Mouse (Mus musculus): ENCODE data around the gene Atp13a2. TPM values are rescaled to one million over a fixed set of nuclear protein-coding genes. Genes with fewer than 3 reads are reported as not detected.

Atp13a2 gene
- polyA plus RNA-seq, 1 experiment: 46.7 TPM

- WGBS: 88% methylated on average over 7 of the region's 7 CpGs
- no peak overlapping the region for H3K27ac ChIP-seq (ENCODE audit: control insufficient read depth, insufficient read depth, low read depth, low read length, poor library complexity)
- H3K4me3 ChIP-seq (replicated peaks; ENCODE audit: control insufficient read depth, low read depth, low read length): no peak overlapping the region
- TF ChIP-seq POLR2A (IDR thresholded peaks at IDR 0.05; ENCODE audit: borderline replicate concordance, control insufficient read depth, low read depth, low read length) (no peak), CTCF (IDR thresholded peaks at IDR 0.05; ENCODE audit: control insufficient read depth, insufficient read depth, low read length) (no peak)
- H3K4me1 ChIP-seq (ENCODE audit: control insufficient read depth, insufficient read depth, low read length): peaks cover 2% of the 10 kb centered on the region; the same call in 1 of the 2 replicates
These were observed 27.5 kb upstream of the Atp13a2 start for GRCm38 (mm10) chr4:140959128-140959679.

- Histone ChIP-seq H3K27ac (ENCODE audit: control insufficient read depth, insufficient read depth, low read depth, low read length, poor library complexity) (no peak overlapping the region), H3K4me3 (replicated peaks; ENCODE audit: control insufficient read depth, low read depth, low read length) (no peak overlapping the region), H3K4me1 (ENCODE audit: control insufficient read depth, insufficient read depth, low read length) (peaks cover 2% of the 10 kb centered on the region; the same call in 1 of the 2 replicates)
- TF ChIP-seq POLR2A (IDR thresholded peaks at IDR 0.05; ENCODE audit: borderline replicate concordance, control insufficient read depth, low read depth, low read length) (no peak), CTCF (IDR thresholded peaks at IDR 0.05; ENCODE audit: control insufficient read depth, insufficient read depth, low read length) (no peak)
- WGBS: 70% methylated on average over 10 of the region's 10 CpGs
These were observed 26.8 kb upstream of the Atp13a2 start for GRCm38 (mm10) chr4:140959715-140960479.

- peak; percentile 66; the same call in 1 of the 2 replicates for TF ChIP-seq POLR2A (IDR thresholded peaks at IDR 0.05; ENCODE audit: borderline replicate concordance, control insufficient read depth, low read depth, low read length)
- TF ChIP-seq CTCF (IDR thresholded peaks at IDR 0.05; ENCODE audit: control insufficient read depth, insufficient read depth, low read length): no peak
- peak within 1 kb of the TSS; percentile 90 for H3K27ac ChIP-seq (ENCODE audit: control insufficient read depth, insufficient read depth, low read depth, low read length, poor library complexity)
- peaks cover 2% of the 10 kb centered on the region; the same call in 1 of the 2 replicates for H3K4me1 ChIP-seq (ENCODE audit: control insufficient read depth, insufficient read depth, low read length)
- WGBS: 4% methylated on average over 37 of the region's 37 CpGs
- H3K4me3 ChIP-seq (replicated peaks; ENCODE audit: control insufficient read depth, low read depth, low read length): peak within 1 kb of the TSS; percentile 84
These were observed 25.7 kb upstream of the Atp13a2 start, which contains the start of gene Sdhb for GRCm38 (mm10) chr4:140960781-140961466. TSS of gene Sdhb (plus strand) at chr4:140961203.

- Histone ChIP-seq H3K4me1 (ENCODE audit: control insufficient read depth, insufficient read depth, low read length) (peaks cover 2% of the 10 kb centered on the region; the same call in 1 of the 2 replicates), H3K27ac (ENCODE audit: control insufficient read depth, insufficient read depth, low read depth, low read length, poor library complexity) (peak overlapping the region; percentile 90), H3K4me3 (replicated peaks; ENCODE audit: control insufficient read depth, low read depth, low read length) (peak overlapping the region; percentile 84)
- 1% methylated on average over 38 of the region's 38 CpGs for WGBS
- TF ChIP-seq CTCF (IDR thresholded peaks at IDR 0.05; ENCODE audit: control insufficient read depth, insufficient read depth, low read length) (no peak), POLR2A (IDR thresholded peaks at IDR 0.05; ENCODE audit: borderline replicate concordance, control insufficient read depth, low read depth, low read length) (no peak)
These were observed 25.0 kb upstream of the Atp13a2 start for GRCm38 (mm10) chr4:140961467-140962206.

- H3K4me1 ChIP-seq (ENCODE audit: control insufficient read depth, insufficient read depth, low read length): peaks cover 2% of the 10 kb centered on the region; the same call in 1 of the 2 replicates
- 54% methylated on average over 8 of the region's 8 CpGs for WGBS
- no peak overlapping the region for H3K27ac ChIP-seq (ENCODE audit: control insufficient read depth, insufficient read depth, low read depth, low read length, poor library complexity)
- peak overlapping the region; percentile 84 for H3K4me3 ChIP-seq (replicated peaks; ENCODE audit: control insufficient read depth, low read depth, low read length)
- TF ChIP-seq POLR2A (IDR thresholded peaks at IDR 0.05; ENCODE audit: borderline replicate concordance, control insufficient read depth, low read depth, low read length) (no peak), CTCF (IDR thresholded peaks at IDR 0.05; ENCODE audit: control insufficient read depth, insufficient read depth, low read length) (no peak)
These were observed 24.3 kb upstream of the Atp13a2 start for GRCm38 (mm10) chr4:140962207-140962909.

- H3K27ac ChIP-seq (ENCODE audit: control insufficient read depth, insufficient read depth, low read depth, low read length, poor library complexity): no peak overlapping the region
- TF ChIP-seq CTCF (IDR thresholded peaks at IDR 0.05; ENCODE audit: control insufficient read depth, insufficient read depth, low read length): no peak
- TF ChIP-seq POLR2A (IDR thresholded peaks at IDR 0.05; ENCODE audit: borderline replicate concordance, control insufficient read depth, low read depth, low read length): no peak
- no peak overlapping the region for H3K4me3 ChIP-seq (replicated peaks; ENCODE audit: control insufficient read depth, low read depth, low read length)
- H3K4me1 ChIP-seq (ENCODE audit: control insufficient read depth, insufficient read depth, low read length): peaks cover 2% of the 10 kb centered on the region; the same call in 1 of the 2 replicates
- WGBS: 47% methylated on average over 5 of the region's 5 CpGs
These were observed 23.7 kb upstream of the Atp13a2 start for GRCm38 (mm10) chr4:140962950-140963349.

- TF ChIP-seq CTCF (IDR thresholded peaks at IDR 0.05; ENCODE audit: control insufficient read depth, insufficient read depth, low read length) (no peak), POLR2A (IDR thresholded peaks at IDR 0.05; ENCODE audit: borderline replicate concordance, control insufficient read depth, low read depth, low read length) (no peak)
- H3K4me1 ChIP-seq (ENCODE audit: control insufficient read depth, insufficient read depth, low read length): peaks cover 2% of the 10 kb centered on the region; the same call in 1 of the 2 replicates
- no peak overlapping the region for H3K4me3 ChIP-seq (replicated peaks; ENCODE audit: control insufficient read depth, low read depth, low read length)
- 60% methylated on average over 9 of the region's 9 CpGs for WGBS
- H3K27ac ChIP-seq (ENCODE audit: control insufficient read depth, insufficient read depth, low read depth, low read length, poor library complexity): no peak overlapping the region
These were observed 22.6 kb upstream of the Atp13a2 start for GRCm38 (mm10) chr4:140963941-140964597.

Measured in bone marrow, adult 2 months (tissue).